Mouse (Mus musculus): ENCODE data around the gene Ube2k.
A peak's percentile ranks its signal among the peaks of the same experiment; 100 is the strongest.
"Not testable (repeated sequence)": the region's sequence is repeated elsewhere in the genome, so short reads cannot be mapped to it uniquely, and the experiment has no call there.

The Ube2k gene

DNA sequence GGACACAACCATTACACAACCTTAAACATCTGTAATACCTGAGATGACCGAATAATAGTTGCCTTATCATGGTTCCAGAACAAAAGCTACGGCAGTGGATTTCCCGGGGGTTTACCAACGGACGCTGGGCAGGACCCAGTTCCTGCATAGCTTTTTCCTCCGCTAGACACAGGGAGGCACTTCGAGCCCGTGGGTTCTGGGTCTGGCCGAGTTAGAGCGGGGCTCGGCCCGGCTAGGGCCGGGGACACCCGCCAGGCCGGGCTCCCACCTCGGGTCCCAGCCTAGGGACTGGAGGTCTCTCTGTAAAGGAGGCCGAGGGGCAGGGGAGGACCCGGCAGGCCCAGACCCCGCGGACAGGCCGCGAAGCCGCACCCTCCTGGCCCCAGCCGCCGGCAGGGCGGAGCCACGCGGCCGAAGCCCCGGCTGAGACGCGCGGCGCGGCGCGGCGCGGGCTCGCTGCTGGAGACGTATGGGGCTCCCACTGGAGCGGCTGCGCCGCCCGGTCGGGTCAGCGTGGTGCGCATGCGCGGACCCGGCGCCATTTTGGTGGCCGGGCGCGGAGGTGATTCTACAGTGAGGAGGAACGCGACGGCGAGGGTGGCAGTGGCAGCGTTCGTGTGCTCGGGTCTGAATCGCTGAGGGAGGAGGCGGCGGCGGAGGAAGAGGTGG lies at the start of gene Ube2k, which contains the start of gene Smim14:
Gene Ube2k, plus strand, starts transcription at position 483 of the 669 bp plus-strand sequence.
Gene Smim14, minus strand, starts transcription at position 434 of the 669 bp plus-strand sequence.
- DNase-seq (ENCODE audit: low spot score in 2 of 2), result peak; percentile 94 to 96

- DNase-seq (ENCODE audit: low spot score in 2 of 2), result peak in 1 of 2 experiments; percentile 35
These were observed 49.7 kb upstream of the Ube2k start for GRCm38 (mm10) chr5:65487381-65487780.

- peak; percentile 63 to 75 for DNase-seq (ENCODE audit: low spot score in 2 of 2)
These were observed 48.3 kb upstream of the Ube2k start for GRCm38 (mm10) chr5:65488725-65489124.

DNA sequence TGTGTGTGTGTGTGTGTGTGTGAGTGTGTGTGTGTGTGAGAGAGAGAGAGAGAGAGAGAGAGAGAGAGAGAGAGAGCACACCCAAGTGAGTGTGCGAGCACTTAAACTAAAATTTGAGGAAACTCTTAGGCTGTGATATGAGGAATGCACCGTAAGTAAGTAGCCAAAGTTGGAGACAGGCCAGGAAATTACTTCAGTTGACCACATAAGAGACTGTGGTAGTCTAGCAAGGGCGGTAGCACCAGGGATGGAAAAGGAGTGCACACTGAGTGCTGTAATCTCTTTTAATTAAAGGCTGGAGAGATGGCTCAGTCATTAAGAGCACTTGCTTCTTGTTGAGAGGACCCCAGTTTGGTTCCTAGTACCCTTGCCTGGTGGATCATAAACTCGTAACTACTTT lies 47.2 kb upstream of the Ube2k start:
- DNase-seq (ENCODE audit: low spot score in 2 of 2), result peak; percentile 50 to 51

DNA sequence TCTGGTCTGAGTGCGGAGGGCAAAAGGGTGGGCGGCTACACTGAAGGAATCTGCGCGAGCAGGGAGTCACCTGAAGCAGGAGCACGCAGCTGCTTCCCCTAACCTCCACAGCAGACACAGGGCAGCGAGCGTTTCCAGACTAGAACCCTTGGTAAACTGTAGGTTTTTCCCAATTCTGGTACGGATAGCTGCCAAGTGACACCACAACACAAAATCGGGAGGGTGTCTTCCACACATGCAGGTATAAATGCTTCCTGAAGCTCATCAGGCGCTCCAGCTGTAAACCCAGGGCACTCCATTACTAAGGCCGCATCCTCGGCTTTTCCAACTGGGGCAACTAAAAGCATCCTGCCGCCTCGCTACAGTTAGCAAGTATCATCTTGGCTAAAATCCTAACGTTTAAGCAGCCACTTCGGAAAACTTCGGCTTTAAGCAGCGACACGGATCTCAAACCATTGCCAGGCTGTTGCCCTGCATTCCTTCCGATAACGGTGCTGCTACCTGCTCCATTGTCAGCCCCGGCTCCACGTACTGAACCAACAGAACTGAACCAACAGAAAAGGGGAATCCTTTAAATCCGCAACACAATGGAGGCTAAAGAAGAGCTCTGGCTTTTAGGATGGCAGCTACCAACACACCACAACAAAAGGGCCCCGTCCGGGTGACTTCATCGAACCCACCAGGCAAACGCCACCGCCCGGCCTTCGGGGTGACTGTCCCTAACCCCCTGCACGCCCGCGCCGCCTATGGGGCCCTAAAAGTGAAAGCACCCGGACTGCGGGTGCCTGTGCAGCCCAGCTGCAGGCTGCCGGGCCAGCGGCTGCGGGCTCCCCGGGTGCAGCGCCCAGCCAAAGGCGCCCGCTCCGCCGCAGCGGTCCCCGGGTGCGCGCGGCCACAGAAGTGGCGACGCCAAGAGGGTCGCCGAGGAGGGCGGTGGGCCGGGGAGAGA lies 45.0 kb upstream of the Ube2k start:
- DNase-seq (ENCODE audit: low spot score in 2 of 2), result peak; percentile 80 to 81

GRCm38 (mm10) chr5:65492716-65493531 lies 44.1 kb upstream of the Ube2k start, which contains the start of gene Gm43552:
TSS of gene Gm43552 (minus strand) at chr5:65492833.
- peak; percentile 98 to 99 for DNase-seq (ENCODE audit: low spot score in 2 of 2)

GRCm38 (mm10) chr5:65500231-65500630 lies 36.8 kb upstream of the Ube2k start:
- DNase-seq (ENCODE audit: low spot score in 2 of 2), result no peak

GRCm38 (mm10) chr5:65501407-65501806 lies 35.6 kb upstream of the Ube2k start:
- DNase-seq (ENCODE audit: low spot score in 2 of 2), result no peak

DNA sequence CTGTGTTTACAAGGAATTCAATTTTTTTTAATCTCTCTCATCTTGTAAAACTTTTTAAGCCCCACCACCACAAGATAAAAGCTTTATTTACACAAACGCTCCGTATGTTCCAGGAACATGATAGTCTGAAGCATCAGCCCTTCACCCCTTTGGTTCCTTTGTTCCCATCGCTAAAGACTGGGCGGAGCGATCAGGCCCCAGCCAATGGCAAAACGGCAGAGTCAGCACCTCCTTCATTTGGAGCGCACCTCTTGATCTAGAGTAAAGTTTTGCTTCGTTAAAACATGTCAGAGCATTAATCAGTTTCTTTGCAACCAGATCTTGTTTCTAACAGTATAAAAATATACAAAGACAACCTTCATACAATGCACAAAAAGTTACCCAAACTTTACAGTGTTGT lies 31.2 kb upstream of the Ube2k start:
- no peak for DNase-seq (ENCODE audit: low spot score in 2 of 2)

DNA sequence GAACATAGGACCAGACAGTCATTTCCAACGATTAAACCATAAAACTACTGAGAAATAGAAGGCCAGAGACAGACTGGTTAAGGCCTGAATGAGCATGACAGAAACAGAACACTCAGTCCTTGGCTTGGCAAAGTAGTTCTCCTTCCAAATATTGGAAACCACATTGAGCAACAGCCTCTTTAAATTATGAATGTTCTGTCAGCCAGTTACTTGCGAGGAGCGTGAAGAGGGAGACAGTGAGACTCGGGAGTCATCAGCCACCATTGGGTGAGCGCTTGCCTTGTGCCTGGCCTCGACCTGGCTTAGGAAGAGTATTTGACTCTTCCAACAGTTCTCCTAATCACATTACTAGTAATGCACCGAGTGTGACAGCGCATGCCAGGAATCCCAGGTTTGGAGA lies 28.6 kb upstream of the Ube2k start:
- DNase-seq (ENCODE audit: low spot score in 2 of 2), result peak in 1 of 2 experiments; percentile 32

GRCm38 (mm10) chr5:65513506-65513905 lies 23.5 kb upstream of the Ube2k start:
- no peak for DNase-seq (ENCODE audit: low spot score in 2 of 2)

DNA sequence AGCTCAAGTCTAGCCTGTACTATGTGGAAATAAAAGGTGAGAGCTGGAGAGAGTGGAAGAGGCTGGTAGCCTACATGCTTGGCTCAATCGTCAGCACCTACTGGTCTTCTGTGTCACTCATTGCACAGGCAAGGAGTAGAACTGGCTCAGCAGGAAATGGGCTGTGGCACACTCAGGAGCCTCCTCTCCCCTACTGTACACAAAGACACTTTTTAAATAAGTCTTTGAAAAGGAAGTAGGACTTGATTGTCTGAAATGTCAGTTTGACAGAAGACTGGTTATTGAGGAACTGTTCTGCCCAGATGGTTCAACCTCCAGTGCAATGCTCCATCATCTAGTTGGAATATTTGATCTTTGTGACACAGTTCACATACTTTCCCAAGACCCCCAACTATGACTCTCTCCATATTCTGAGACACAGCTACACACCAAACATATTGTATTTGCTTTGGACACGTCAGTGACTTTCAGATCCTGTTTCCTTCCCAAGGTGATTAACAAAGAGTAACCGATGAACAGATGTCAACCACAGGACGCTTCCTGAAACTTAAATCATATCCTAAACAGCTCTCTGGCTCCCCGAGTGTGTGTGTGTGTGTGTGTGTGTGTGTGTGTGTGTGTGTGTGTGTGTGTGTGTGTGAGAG lies 22.3 kb upstream of the Ube2k start:
- no peak for DNase-seq (ENCODE audit: low spot score in 2 of 2)

GRCm38 (mm10) chr5:65521803-65522202 lies 15.2 kb upstream of the Ube2k start:
- DNase-seq (ENCODE audit: low spot score in 2 of 2), result no peak

DNA sequence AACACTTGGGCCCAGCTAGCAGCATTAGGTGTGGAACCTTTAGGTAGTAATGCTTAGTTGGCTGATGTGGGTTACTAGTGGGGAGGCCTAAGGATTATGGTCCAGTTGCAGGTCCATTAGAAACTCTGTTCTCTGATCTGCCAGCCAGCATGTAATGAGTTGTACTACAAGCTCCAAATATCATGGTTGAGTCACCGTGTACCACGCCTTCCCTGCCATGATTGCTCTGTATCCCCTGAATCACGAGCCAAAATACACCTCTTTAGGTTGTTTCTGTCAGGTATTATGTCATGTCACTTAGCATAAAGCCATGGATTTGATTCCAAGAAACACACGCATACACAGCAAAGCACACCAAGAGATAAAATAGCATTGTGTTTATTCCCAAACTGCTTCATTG lies 12.2 kb upstream of the Ube2k start:
- no peak for DNase-seq (ENCODE audit: low spot score in 2 of 2)

DNA sequence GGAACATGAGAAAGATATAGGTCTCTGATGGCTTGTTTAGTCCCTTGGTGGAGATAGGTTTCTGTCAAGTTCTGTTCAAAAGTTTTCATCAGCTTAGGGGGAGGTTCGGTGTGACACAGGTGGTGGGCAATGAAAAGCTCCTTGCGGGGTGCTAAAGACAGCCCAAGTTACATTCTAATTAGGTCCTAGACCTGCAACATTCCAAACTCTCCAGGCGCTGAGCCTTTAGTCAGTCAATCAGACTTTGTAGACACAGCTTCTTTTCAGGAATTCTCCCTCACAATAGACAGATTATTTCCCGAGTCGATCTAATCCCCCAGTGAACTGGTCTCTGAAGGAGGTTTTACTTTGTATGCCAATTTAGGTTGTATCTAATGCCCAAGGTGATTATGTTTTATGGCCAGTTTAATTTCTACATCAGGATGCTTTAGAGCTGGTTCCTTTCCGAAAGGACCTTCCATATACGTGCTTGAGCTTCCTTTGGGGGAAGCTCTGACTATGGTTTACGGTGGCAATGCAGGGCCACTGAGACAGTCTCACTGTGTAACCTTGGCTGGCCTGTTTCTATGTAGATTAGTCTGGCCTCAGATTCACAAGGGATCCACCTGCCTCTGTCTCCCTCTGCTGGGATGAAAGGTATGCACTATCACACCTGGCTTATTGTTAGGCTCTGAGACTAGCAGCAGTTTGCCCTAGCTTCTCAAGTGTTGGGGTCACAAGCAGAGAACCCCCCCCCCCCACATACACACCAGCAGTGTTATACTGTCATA lies 11.2 kb upstream of the Ube2k start:
- no peak for DNase-seq (ENCODE audit: low spot score in 2 of 2)

DNA sequence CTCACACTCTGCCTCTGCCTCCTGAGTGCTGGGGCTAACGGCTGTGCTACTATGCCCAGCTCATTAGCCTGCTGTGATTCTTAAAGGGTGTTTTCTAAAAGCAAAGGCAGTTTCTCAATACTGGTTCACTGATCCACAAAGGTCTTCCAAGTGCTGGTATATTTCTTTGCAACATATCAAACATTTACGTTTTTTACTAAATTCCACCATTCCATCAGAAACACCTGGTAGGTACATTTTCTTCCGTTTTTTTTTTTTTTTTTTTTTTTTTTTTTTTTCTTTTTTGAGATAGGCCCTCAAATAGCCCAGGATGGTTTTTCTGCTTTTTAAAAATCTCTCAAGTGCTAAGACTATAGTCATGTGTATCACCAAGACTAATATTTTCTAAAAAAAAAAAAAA lies 5.8 kb upstream of the Ube2k start:
- DNase-seq (ENCODE audit: low spot score in 2 of 2), result no peak

DNA sequence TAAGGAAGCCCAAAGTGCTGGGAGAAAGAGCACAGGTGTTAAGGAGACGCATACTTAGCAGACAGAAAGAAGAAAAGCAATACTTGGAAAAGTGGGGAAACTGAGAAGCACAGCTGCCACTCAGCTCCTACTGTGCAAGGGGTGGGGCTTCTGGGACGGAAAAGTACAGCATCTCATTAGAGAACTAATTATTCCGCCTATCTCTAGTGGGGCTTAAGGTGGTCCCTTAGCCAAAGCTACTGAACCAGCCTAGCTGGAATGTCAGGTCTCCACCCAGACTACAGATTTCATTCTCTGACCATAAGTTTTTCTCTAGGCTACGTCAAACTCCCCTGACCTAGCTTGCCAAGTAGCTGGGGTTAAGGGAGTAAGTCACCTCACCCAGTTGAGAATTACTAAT lies 2.5 kb upstream of the Ube2k start:
- DNase-seq (ENCODE audit: low spot score in 2 of 2), result no peak

GRCm38 (mm10) chr5:65535457-65536067 lies 1.5 kb upstream of the Ube2k start:
- peak; percentile 56 to 62 for DNase-seq (ENCODE audit: low spot score in 2 of 2)

- DNase-seq (ENCODE audit: low spot score in 2 of 2), result not testable (repeated sequence)
These were observed 966 bp upstream of the Ube2k start for GRCm38 (mm10) chr5:65536068-65536465.

DNA sequence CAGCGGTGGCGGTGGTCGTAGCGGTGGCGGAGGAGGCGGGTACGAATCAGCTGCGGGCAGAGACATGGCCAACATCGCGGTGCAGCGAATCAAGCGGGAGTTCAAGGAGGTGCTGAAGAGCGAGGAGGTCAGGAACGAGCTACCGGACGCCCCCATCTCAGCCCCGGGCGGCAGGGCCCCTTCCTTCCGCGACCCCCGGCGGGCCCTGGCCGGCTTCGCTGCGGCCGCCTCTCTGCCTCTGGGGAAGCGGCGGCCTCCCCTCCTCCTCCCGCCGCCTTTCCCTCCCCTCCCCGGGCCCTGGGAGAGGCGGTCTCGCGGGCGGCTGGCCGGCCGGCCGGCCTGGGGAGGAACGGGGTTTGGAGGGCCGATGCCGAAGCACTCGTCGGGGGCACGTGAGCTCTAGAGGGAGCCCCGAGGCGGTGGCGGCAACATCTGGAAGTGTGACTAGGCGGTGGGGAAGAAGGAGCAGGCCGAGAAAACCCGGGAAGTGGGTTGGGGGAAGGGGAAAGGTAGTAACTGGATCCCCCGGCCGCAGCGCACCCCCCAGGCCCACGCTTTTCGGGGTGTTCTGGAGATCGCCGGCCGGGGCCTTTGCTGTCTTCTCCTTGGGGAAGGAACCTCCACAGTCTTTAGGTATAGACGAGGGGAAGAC lies 513 bp downstream of the Ube2k start:
- DNase-seq (ENCODE audit: low spot score in 2 of 2), result no peak
